Mouse (Mus musculus): ENCODE measurements around the gene Med4. TPM values are rescaled to one million over a fixed set of nuclear protein-coding genes. Genes with fewer than 3 reads are reported as not detected.

Gene Med4
- 104 and 105 TPM in 2 replicates for polyA plus RNA-seq (2016; fragmentation: Nextera tagmentation; extraction: Ambion mirVana)

GRCm38 (mm10) chr14:73509765-73510423 is at the start of gene Med4:
TSS of gene Med4 (plus strand) at chr14:73510025.
- Histone ChIP-seq H3K4me1 (peaks cover 8% of the 10 kb centered on the region), H3K4me2 (replicated peaks) (peak within 1 kb of the TSS; percentile 96), H3K27me3 (no peaks in the 10 kb centered on the region), H3K4me3 (peak within 1 kb of the TSS; percentile 67), H3K9me3 (no peaks in the 10 kb centered on the region), H3K9ac (peak within 1 kb of the TSS; percentile 80), H3K36me3 (peaks cover 10% of the 10 kb centered on the region; the same call in 1 of the 2 replicates), H3K27ac (0 out of 2 replicates have a peak within 1 kb of the TSS, but pooled peaks have one; percentile 33)
- WGBS: under 1% methylated on average over 41 of the region's 41 CpGs
- ATAC-seq (ENCODE audit: insufficient number of reproducible peaks, insufficient read depth, low FRiP score, low TSS enrichment): peak; percentile 90

- no peaks in the 10 kb centered on the region; the same call in 1 of the 2 replicates for H3K4me1 ChIP-seq
- no peak for ATAC-seq (ENCODE audit: insufficient number of reproducible peaks, insufficient read depth, low FRiP score, low TSS enrichment)
- no peaks in the 10 kb centered on the region for H3K9me3 ChIP-seq
- H3K27me3 ChIP-seq: no peaks in the 10 kb centered on the region
- no peak overlapping the region for H3K9ac ChIP-seq
- no peak overlapping the region for H3K4me3 ChIP-seq
- H3K27ac ChIP-seq: no peak overlapping the region
- H3K4me2 ChIP-seq (replicated peaks): no peak overlapping the region
- H3K36me3 ChIP-seq: no peaks in the 10 kb centered on the region
- WGBS: 50% methylated on average over 12 of the region's 12 CpGs
Measured at GRCm38 (mm10) chr14:73460514-73461134, 49.2 kb upstream of the Med4 start.

DNA sequence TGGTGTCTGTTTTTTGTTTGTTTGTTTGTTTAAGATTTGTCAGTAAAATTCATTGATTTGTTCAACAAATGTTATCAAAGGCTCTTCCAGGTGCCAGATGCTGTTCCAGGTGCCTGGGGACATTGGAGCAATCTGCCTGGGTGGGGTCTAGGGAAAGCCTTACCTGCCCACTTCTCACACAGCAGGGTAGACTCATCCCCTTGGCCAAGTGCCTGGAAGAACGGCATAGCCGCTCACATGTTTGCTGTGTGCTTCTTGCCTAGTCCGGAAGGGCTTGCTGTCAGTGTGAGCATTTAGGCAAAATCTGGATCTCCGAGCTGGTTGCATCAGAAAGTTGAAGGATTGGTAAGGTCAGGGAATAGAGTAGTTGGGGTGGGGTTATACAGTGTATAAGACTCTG is 47.6 kb upstream of the Med4 start:
- no peak overlapping the region for H3K4me3 ChIP-seq
- H3K9ac ChIP-seq: no peak overlapping the region
- WGBS: 84% methylated on average over 4 of the region's 4 CpGs
- H3K4me2 ChIP-seq (replicated peaks): no peak overlapping the region
- no peak for ATAC-seq (ENCODE audit: insufficient number of reproducible peaks, insufficient read depth, low FRiP score, low TSS enrichment)
- H3K9me3 ChIP-seq: no peaks in the 10 kb centered on the region
- no peaks in the 10 kb centered on the region for H3K27me3 ChIP-seq
- H3K27ac ChIP-seq: no peak overlapping the region
- H3K36me3 ChIP-seq: no peaks in the 10 kb centered on the region
- no peaks in the 10 kb centered on the region; the same call in 1 of the 2 replicates for H3K4me1 ChIP-seq

GRCm38 (mm10) chr14:73467697-73468096 is 42.1 kb upstream of the Med4 start:
- 72% methylated on average over 6 of the region's 6 CpGs for WGBS
- ATAC-seq (ENCODE audit: insufficient number of reproducible peaks, insufficient read depth, low FRiP score, low TSS enrichment): no peak
- H3K4me2 ChIP-seq (replicated peaks): no peak overlapping the region
- no peaks in the 10 kb centered on the region for H3K9me3 ChIP-seq
- H3K4me3 ChIP-seq: no peak overlapping the region
- no peak overlapping the region for H3K27ac ChIP-seq
- H3K27me3 ChIP-seq: no peaks in the 10 kb centered on the region
- no peaks in the 10 kb centered on the region for H3K4me1 ChIP-seq
- no peaks in the 10 kb centered on the region for H3K36me3 ChIP-seq
- H3K9ac ChIP-seq: no peak overlapping the region

GRCm38 (mm10) chr14:73469506-73469905 is 40.3 kb upstream of the Med4 start:
- Histone ChIP-seq H3K9me3 (no peaks in the 10 kb centered on the region), H3K27ac (no peak overlapping the region), H3K4me3 (no peak overlapping the region), H3K9ac (no peak overlapping the region), H3K4me1 (peaks cover 5% of the 10 kb centered on the region; the same call in 1 of the 2 replicates), H3K36me3 (no peaks in the 10 kb centered on the region), H3K27me3 (no peaks in the 10 kb centered on the region), H3K4me2 (replicated peaks) (no peak overlapping the region)
- ATAC-seq (ENCODE audit: insufficient number of reproducible peaks, insufficient read depth, low FRiP score, low TSS enrichment): no peak
- WGBS: 78% methylated on average over 7 of the region's 7 CpGs

- Histone ChIP-seq H3K27me3 (no peaks in the 10 kb centered on the region), H3K9me3 (no peaks in the 10 kb centered on the region), H3K4me1 (peaks cover 9% of the 10 kb centered on the region; the same call in 1 of the 2 replicates), H3K27ac (no peak overlapping the region), H3K9ac (no peak overlapping the region), H3K4me3 (no peak overlapping the region), H3K4me2 (replicated peaks) (no peak overlapping the region), H3K36me3 (no peaks in the 10 kb centered on the region)
- WGBS: 72% methylated on average over 8 of the region's 8 CpGs
- no peak for ATAC-seq (ENCODE audit: insufficient number of reproducible peaks, insufficient read depth, low FRiP score, low TSS enrichment)
Measured at GRCm38 (mm10) chr14:73470593-73470992, 39.2 kb upstream of the Med4 start.

- H3K4me1 ChIP-seq: peaks cover 9% of the 10 kb centered on the region; the same call in 1 of the 2 replicates
- no peak overlapping the region for H3K4me2 ChIP-seq (replicated peaks)
- H3K27me3 ChIP-seq: no peaks in the 10 kb centered on the region
- 58% methylated on average over 7 of the region's 7 CpGs for WGBS
- no peak for ATAC-seq (ENCODE audit: insufficient number of reproducible peaks, insufficient read depth, low FRiP score, low TSS enrichment)
- no peaks in the 10 kb centered on the region for H3K36me3 ChIP-seq
- H3K27ac ChIP-seq: no peak overlapping the region
- no peak overlapping the region for H3K4me3 ChIP-seq
- H3K9ac ChIP-seq: no peak overlapping the region; the same call in 1 of the 2 replicates
- no peaks in the 10 kb centered on the region for H3K9me3 ChIP-seq
Measured at GRCm38 (mm10) chr14:73472205-73472604, 37.6 kb upstream of the Med4 start.

DNA sequence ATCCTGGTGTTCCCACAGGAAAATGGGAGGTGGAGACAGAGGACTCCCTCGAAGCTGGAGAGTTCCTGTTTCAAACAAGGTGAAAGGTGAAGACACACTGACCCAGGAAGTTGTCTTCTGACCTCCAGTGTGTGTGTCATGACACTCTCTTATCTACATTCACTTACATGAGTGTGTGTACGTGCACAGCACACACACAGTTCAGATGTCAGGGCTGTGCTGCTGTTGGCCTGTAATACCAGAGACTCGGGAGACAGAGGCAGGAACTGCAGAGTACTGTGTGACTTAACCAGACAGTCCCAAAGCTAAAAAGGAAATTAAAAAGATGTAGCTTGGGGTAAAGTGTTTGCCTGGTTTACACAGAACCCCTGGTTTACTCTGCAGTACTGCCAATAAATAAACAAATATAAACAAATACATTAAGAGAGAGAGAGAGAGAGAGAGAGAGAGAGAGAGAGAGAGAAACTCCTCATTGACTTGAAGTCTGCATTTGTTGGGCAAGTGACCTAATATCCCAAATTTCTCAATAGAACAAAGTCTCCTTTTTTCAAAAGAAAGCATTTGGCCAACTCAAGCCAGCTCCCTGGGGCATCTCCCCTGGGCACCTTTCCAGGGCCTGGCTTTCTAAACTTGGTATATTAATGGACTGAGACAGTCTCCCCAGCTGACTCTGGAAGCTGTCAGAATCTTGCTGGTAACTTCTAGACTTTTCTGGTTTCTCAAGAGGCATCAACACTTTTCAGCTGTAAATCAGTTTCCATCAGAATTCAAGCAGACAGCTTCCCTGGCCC is 36.0 kb upstream of the Med4 start:
- H3K27me3 ChIP-seq: no peaks in the 10 kb centered on the region
- H3K4me3 ChIP-seq: no peak overlapping the region
- ATAC-seq (ENCODE audit: insufficient number of reproducible peaks, insufficient read depth, low FRiP score, low TSS enrichment): no peak
- WGBS: 34% methylated on average over 3 of the region's 3 CpGs
- no peaks in the 10 kb centered on the region for H3K9me3 ChIP-seq
- H3K9ac ChIP-seq: no peak overlapping the region
- H3K36me3 ChIP-seq: no peaks in the 10 kb centered on the region
- H3K4me1 ChIP-seq: peaks cover 9% of the 10 kb centered on the region; the same call in 1 of the 2 replicates
- H3K27ac ChIP-seq: peak overlapping the region; percentile 50; the same call in 1 of the 2 replicates
- H3K4me2 ChIP-seq (replicated peaks): no peak overlapping the region

DNA sequence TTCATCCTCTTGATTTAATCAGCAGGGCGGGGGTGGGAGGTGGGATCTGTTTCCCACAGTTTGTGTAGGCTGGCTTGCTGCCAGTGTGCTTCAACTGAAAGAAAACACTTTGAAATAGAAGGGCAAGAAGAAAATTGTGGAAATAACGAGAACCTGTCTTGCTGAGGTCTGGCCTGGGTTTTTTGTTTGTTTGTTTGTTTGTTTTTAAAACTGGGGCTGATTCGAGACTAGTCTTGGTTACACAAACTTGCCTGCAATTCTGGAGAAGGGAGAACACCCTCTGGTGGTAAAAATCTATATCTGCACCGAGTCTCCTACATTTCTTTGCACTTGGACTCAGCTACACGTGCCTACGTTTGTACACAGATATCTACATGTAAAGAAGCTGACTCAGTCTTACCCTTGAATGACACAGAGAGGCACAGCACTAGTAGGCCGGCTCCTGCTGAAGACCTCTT is 35.2 kb upstream of the Med4 start:
- H3K36me3 ChIP-seq: no peaks in the 10 kb centered on the region
- H3K9me3 ChIP-seq: no peaks in the 10 kb centered on the region
- no peak overlapping the region for H3K4me3 ChIP-seq
- peaks cover 9% of the 10 kb centered on the region; the same call in 1 of the 2 replicates for H3K4me1 ChIP-seq
- WGBS: 20% methylated on average over 7 of the region's 7 CpGs
- H3K27ac ChIP-seq: 0 out of 2 replicates have a peak overlapping the region, but pooled peaks have one; percentile 50
- H3K9ac ChIP-seq: no peak overlapping the region
- ATAC-seq (ENCODE audit: insufficient number of reproducible peaks, insufficient read depth, low FRiP score, low TSS enrichment): no peak
- H3K4me2 ChIP-seq (replicated peaks): 0 out of 2 replicates have a peak overlapping the region, but pooled peaks have one; percentile 9
- no peaks in the 10 kb centered on the region for H3K27me3 ChIP-seq

DNA sequence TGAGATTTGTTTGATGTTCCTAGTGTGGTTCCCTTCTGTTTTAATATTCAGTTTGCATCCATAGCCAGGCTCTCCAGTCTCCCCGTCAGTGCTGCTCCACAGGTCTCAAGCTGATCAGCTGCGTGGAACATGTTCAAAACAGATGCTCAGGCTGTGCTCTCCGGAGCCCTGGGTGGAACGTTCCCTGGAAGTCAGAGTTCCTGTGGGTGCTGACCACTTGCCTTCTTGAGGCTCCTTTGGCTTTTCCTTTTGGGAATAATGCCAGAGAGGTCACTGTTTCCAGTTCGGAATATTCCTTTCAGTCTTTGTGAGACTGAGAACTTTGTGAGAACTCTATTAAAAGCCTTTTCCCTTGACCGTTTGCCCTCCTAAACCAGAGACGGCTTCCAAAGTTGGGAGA is 34.3 kb upstream of the Med4 start:
- Histone ChIP-seq H3K4me2 (replicated peaks) (no peak overlapping the region), H3K9ac (no peak overlapping the region), H3K36me3 (no peaks in the 10 kb centered on the region), H3K4me1 (peaks cover 9% of the 10 kb centered on the region; the same call in 1 of the 2 replicates), H3K27me3 (no peaks in the 10 kb centered on the region), H3K4me3 (no peak overlapping the region), H3K27ac (no peak overlapping the region), H3K9me3 (no peaks in the 10 kb centered on the region)
- no peak for ATAC-seq (ENCODE audit: insufficient number of reproducible peaks, insufficient read depth, low FRiP score, low TSS enrichment)
- WGBS: 76% methylated on average over 7 of the region's 7 CpGs

DNA sequence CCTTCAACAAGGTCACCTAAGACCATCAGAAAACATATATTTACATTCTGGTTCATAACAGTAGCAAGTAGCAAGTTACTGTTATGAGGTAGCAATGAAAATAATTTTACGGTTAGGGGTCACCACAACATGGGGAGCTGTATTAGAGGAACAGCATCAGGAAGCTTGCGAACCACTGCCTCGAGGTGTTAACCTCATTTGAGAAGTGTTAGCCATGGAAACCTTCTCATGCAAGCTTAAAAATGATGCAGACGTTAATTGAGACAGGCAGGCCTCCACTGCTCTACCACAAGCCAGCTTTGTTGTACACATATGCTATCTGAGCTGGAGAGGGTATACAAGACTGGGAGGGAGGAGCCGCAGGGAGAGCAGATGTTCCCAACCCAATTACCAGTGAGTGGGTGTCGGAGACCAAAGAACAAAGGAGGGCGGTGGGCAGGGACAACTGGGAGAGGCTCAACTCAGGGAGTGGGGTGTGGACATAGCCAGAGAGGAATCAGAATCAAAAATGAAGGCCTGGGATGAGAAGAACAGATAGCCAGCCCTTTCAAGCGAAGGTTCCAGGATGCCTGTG is 33.4 kb upstream of the Med4 start:
- H3K36me3 ChIP-seq: no peaks in the 10 kb centered on the region
- H3K4me3 ChIP-seq: no peak overlapping the region
- H3K4me1 ChIP-seq: peaks cover 9% of the 10 kb centered on the region; the same call in 1 of the 2 replicates
- no peak overlapping the region for H3K9ac ChIP-seq
- H3K9me3 ChIP-seq: no peaks in the 10 kb centered on the region
- 77% methylated on average over 8 of the region's 8 CpGs for WGBS
- H3K27me3 ChIP-seq: no peaks in the 10 kb centered on the region
- no peak overlapping the region for H3K4me2 ChIP-seq (replicated peaks)
- H3K27ac ChIP-seq: no peak overlapping the region
- ATAC-seq (ENCODE audit: insufficient number of reproducible peaks, insufficient read depth, low FRiP score, low TSS enrichment): no peak

Data from embryonic facial prominence, embryonic 12.5 days (tissue).